Mouse (Mus musculus): ENCODE measurements at regions not wholly inside any gene's neighbourhood (a gene's known extent, or its start where the extent isn't known, plus 50 kb on each side); places are given as distances from the start of the nearest gene placed in this dataset.

Small RNAs in the stretch of these regions (microRNA-seq; reads per million reads assigned to microRNA genes)
- 0 reads per million in 2 experiments for gene Gm23304

All from gastrocnemius, postnatal 36 days (tissue).